Mouse (Mus musculus) heart, embryonic 12.5 days (tissue): ENCODE measurements around the gene Ptpn6. TPM values are rescaled to one million over a fixed set of nuclear protein-coding genes. Genes with fewer than 3 reads are reported as not detected.

Source experiments
- ATAC-seq: fragments of 200-750 bp; cut with Nextera tagmentation; 2 replicates; pipeline ENCODE4 v1.8.0; 2017; ENCODE audit warnings: moderate TSS enrichment, moderate library complexity; ENCODE audit not compliant: insufficient number of reproducible peaks, low FRiP score
- H3K27ac ChIP-seq: fragments of 300-500 bp; sonication (generic); 2 replicates; pipeline ENCODE4 v1.5.1; 2016; ENCODE audit warnings: mild to moderate bottlenecking, moderate library complexity; ENCODE audit not compliant: poor library complexity, severe bottlenecking
- H3K27me3 ChIP-seq: fragments of 300-500 bp; sonication (generic); replicated peaks from 2 replicates; pipeline ENCODE4 v1.6.1; 2016; ENCODE audit warnings: mild to moderate bottlenecking, moderate library complexity
- H3K36me3 ChIP-seq: fragments of 300-500 bp; sonication (generic); 2 replicates; pipeline ENCODE4 v1.6.1; 2016; ENCODE audit warnings: mild to moderate bottlenecking, moderate library complexity
- H3K4me1 ChIP-seq: fragments of 300-500 bp; sonication (generic); replicated peaks from 2 replicates; pipeline ENCODE4 v1.6.1; 2016; ENCODE audit warnings: mild to moderate bottlenecking
- H3K4me2 ChIP-seq: fragments of 300-500 bp; sonication (generic); 2 replicates; pipeline ENCODE4 v1.6.1; 2016; ENCODE audit warnings: mild to moderate bottlenecking, moderate library complexity
- H3K4me3 ChIP-seq: fragments of 300-500 bp; sonication (generic); 2 replicates; pipeline ENCODE4 v1.5.1; 2016; ENCODE audit warnings: mild to moderate bottlenecking
- H3K9ac ChIP-seq: fragments of 300-500 bp; sonication (generic); 2 replicates; pipeline ENCODE4 v1.6.1; 2016; ENCODE audit warnings: mild to moderate bottlenecking, moderate library complexity
- H3K9me3 ChIP-seq: fragments of 300-500 bp; sonication (generic); replicated peaks from 2 replicates; pipeline ENCODE4 v1.6.1; 2016; ENCODE audit warnings: mild to moderate bottlenecking, moderate library complexity
- WGBS: fragments of 180-500 bp; shearing (Covaris S2); methylation state at CpG from one replicate; pipeline ENCODE4 v1.1.7; 2016; 5-methylcytosine and 5-hydroxymethylcytosine counted together
- polyA plus RNA-seq: library from polyadenylated mRNA; unstranded; fragments of >200 nt; fragmentation: Nextera tagmentation; extraction: Ambion mirVana; gene quantifications from 2 replicates; pipeline ENCODE4 v1.2.1, GENCODE M21; 2016

Ptpn6 gene
- polyA plus RNA-seq, 1 experiment from 2014 or later = 4.9 TPM

DNA sequence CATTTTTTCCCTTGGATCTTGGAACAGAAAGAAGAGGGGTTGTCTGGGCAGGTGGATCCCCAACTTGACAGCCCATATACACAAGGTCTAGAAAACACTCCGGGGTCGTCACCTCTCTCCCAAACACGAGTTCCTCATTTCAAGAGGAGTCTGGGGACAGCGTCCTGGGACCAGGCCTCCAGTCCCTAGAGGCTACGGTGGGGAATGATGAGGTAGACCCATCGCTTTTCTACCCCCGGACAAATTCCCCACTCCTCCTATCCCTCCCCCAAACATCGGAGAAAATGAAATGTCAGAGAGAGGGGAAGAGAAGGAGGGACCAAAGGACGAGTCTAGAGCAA lies 30.2 kb upstream of the Ptpn6 start:
- Histone ChIP-seq H3K9me3 (no peaks in the 10 kb centered on the region), H3K4me3 (peak overlapping the region; percentile 53), H3K27me3 (peaks cover 38% of the 10 kb centered on the region), H3K36me3 (no peaks in the 10 kb centered on the region), H3K27ac (no peak overlapping the region), H3K4me1 (peaks cover 26% of the 10 kb centered on the region), H3K9ac (peak overlapping the region; percentile 66), H3K4me2 (peak overlapping the region; percentile 81)
- 7% methylated on average over 9 of the region's 9 CpGs for WGBS
- 0 out of 2 replicates have a peak, but pooled peaks have one; percentile 1 for ATAC-seq

DNA sequence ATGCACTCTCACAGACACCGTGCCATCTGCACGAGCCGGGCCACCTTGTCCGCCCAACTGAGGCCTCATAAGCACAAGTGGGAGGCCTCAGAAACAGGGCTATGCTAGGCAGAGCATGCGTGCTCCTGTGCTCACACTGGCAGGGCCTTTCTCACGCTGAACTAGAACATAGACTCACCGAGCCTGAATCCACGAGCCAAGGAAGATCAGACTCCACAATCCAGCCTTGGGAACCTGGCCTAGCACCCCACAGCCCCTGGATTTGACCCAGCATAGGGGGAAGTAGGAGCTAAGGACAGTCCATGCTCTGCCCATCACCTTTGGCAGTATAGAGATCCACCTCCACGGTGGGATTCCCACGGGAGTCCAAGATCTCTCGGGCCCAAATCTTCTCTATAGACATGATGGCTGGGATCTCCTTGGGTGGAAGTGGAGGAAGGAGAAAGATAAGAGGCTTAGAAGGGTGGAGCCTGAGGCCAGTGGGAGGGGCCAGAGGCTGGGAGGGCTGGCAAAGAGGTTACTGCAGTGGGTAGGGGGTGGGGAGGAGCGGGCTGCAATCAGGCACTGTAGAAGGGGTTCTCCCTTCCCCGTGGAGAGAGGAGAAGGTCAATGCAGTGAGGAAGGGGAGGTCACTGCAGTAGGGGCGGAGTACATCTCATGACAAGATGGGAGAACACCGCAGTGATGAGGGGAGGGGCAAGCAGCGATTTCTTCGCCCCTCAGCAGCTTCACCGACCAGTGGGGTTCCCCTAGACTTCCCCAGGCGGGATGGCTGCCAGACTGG lies 29.6 kb upstream of the Ptpn6 start:
- Histone ChIP-seq H3K4me3 (peak overlapping the region; percentile 53), H3K4me1 (peaks cover 26% of the 10 kb centered on the region), H3K9ac (peak overlapping the region; percentile 66; the same call in 1 of the 2 replicates), H3K36me3 (no peaks in the 10 kb centered on the region), H3K27me3 (peaks cover 38% of the 10 kb centered on the region), H3K9me3 (no peaks in the 10 kb centered on the region), H3K27ac (no peak overlapping the region), H3K4me2 (peak overlapping the region; percentile 81)
- 20% methylated on average over 19 of the region's 19 CpGs for WGBS
- peak; percentile 31; the same call in 1 of the 2 replicates for ATAC-seq

GRCm38 (mm10) chr6:124767536-124767919 lies 29.0 kb upstream of the Ptpn6 start:
- H3K9me3 ChIP-seq = no peaks in the 10 kb centered on the region
- H3K27me3 ChIP-seq = peaks cover 42% of the 10 kb centered on the region
- no peak for ATAC-seq
- no peak overlapping the region for H3K27ac ChIP-seq
- H3K4me3 ChIP-seq = no peak overlapping the region
- no peak overlapping the region for H3K9ac ChIP-seq
- WGBS = 33% methylated on average over 4 of the region's 4 CpGs
- no peak overlapping the region for H3K4me2 ChIP-seq
- H3K36me3 ChIP-seq = no peaks in the 10 kb centered on the region
- H3K4me1 ChIP-seq = peaks cover 26% of the 10 kb centered on the region

DNA sequence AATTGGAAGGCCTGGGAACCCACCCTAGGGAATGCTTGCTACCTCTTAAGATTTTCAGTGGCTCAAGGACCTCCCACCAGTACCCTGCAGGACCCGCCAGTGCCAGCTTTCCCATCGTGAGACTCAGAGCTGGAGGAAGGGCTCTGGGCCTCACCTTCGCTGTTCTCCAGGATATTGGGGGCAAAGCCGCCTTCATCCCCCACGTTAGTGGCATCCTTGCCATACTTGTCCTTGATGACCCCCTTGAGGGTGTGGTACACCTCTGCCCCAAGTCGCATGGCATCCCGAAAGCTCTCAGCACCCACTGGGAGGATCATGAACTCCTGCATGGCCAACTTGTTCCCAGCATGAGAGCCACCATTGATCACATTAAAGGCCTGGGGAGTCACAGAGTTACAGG lies 27.4 kb upstream of the Ptpn6 start:
- Histone ChIP-seq H3K4me2 (no peak overlapping the region), H3K36me3 (no peaks in the 10 kb centered on the region), H3K27ac (no peak overlapping the region), H3K4me1 (peaks cover 26% of the 10 kb centered on the region), H3K27me3 (peaks cover 45% of the 10 kb centered on the region), H3K4me3 (no peak overlapping the region), H3K9ac (no peak overlapping the region), H3K9me3 (no peaks in the 10 kb centered on the region)
- 75% methylated on average over 7 of the region's 7 CpGs for WGBS
- no peak for ATAC-seq

GRCm38 (mm10) chr6:124759259-124759658 lies 20.7 kb upstream of the Ptpn6 start:
- Histone ChIP-seq H3K36me3 (no peaks in the 10 kb centered on the region), H3K9me3 (no peaks in the 10 kb centered on the region), H3K27ac (peak overlapping the region; percentile 90; the same call in 1 of the 2 replicates), H3K4me2 (peak overlapping the region; percentile 42), H3K4me1 (peaks cover 35% of the 10 kb centered on the region), H3K4me3 (no peak overlapping the region), H3K9ac (peak overlapping the region; percentile 48; the same call in 1 of the 2 replicates), H3K27me3 (peaks cover 23% of the 10 kb centered on the region; the same call in 1 of the 2 replicates)
- peak; percentile 31; the same call in 1 of the 2 replicates for ATAC-seq
- 3% methylated on average over 5 of the region's 5 CpGs for WGBS

DNA sequence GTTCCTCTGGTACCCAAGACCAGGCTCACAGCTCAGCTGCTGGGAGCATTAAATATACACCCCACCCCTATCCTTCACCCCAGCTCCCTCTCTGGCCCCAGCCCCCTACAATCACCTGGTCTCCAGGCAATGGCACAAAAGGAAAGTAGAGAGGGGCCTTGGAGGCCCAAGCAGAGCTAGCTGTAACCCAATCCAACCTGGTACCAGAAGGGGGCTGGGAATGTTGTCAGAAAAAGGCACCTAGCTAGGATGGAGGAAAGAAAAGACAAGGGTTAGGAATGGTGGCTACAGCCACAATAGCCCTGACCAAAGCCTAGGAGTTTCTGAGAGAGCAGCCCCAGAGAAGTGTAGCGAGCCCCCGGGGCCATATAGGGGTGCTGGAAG lies 20.3 kb upstream of the Ptpn6 start:
- peak overlapping the region; percentile 48 for H3K9ac ChIP-seq
- WGBS = 58% methylated on average over 2 of the region's 2 CpGs
- no peaks in the 10 kb centered on the region for H3K36me3 ChIP-seq
- ATAC-seq = no peak
- peak overlapping the region; percentile 42 for H3K4me2 ChIP-seq
- H3K27me3 ChIP-seq = peaks cover 19% of the 10 kb centered on the region; the same call in 1 of the 2 replicates
- peaks cover 38% of the 10 kb centered on the region for H3K4me1 ChIP-seq
- no peak overlapping the region for H3K4me3 ChIP-seq
- H3K9me3 ChIP-seq = no peaks in the 10 kb centered on the region
- H3K27ac ChIP-seq = peak overlapping the region; percentile 90; the same call in 1 of the 2 replicates

- Histone ChIP-seq H3K36me3 (no peaks in the 10 kb centered on the region), H3K27ac (peak overlapping the region; percentile 90), H3K9ac (peak overlapping the region; percentile 95), H3K4me2 (peak overlapping the region; percentile 80), H3K4me1 (peaks cover 43% of the 10 kb centered on the region), H3K9me3 (no peaks in the 10 kb centered on the region), H3K27me3 (peaks cover 12% of the 10 kb centered on the region; the same call in 1 of the 2 replicates), H3K4me3 (peak overlapping the region; percentile 81)
- WGBS = 50% methylated on average over 5 of the region's 5 CpGs
- ATAC-seq = no peak
Measured at GRCm38 (mm10) chr6:124757909-124758848, 19.7 kb upstream of the Ptpn6 start.

GRCm38 (mm10) chr6:124757351-124757880 lies 18.9 kb upstream of the Ptpn6 start:
- Histone ChIP-seq H3K4me2 (peak overlapping the region; percentile 80), H3K9ac (peak overlapping the region; percentile 95), H3K4me3 (peak overlapping the region; percentile 81), H3K9me3 (no peaks in the 10 kb centered on the region), H3K27me3 (0 out of 2 replicates have a peak, but pooled peaks cover 5% of the 10 kb centered on the region), H3K4me1 (peaks cover 43% of the 10 kb centered on the region), H3K36me3 (no peaks in the 10 kb centered on the region), H3K27ac (peak overlapping the region; percentile 90)
- 13% methylated on average over 5 of the region's 5 CpGs for WGBS
- ATAC-seq = no peak

DNA sequence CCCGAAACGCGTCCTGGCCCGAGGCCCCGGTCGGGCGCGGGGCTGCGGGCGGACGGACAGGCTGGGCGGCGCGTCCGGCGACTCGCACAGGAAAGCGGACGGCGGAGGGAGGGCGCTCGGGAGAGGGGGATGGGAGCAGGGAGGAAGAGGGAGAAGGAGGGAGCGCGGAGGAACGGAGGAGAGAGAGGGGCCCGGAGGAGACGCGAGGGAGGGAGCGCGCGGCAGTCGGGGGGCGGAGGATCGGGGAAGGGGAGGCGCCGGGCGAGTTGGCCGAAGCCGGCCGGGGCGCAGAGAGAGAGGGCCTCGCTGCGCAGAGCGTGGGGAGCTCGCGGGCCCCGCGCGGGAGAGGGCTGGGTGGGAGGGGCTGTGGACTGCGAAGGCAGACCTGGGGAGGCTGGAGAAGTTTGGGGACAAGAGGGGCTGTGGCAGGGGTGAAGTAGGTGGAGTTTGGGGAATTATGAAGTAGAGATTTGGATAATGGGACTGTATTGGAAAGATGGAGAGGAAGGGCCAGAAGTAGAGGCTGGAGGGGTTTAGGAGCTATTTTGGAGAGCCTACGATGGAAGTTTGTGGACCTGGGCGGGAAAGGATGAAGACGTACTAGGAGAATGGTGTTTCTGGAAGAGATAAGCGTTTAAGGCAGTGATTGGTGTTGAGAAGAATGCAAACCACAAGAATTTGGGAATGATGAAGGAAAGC lies 18.3 kb upstream of the Ptpn6 start:
- Histone ChIP-seq H3K27me3 (no peaks in the 10 kb centered on the region), H3K4me3 (peak overlapping the region; percentile 81), H3K9me3 (no peaks in the 10 kb centered on the region), H3K27ac (peak overlapping the region; percentile 90), H3K4me2 (peak overlapping the region; percentile 80), H3K9ac (peak overlapping the region; percentile 95), H3K4me1 (peaks cover 43% of the 10 kb centered on the region), H3K36me3 (no peaks in the 10 kb centered on the region)
- ATAC-seq = peak; percentile 71
- WGBS = 2% methylated on average over 48 of the region's 54 CpGs

DNA sequence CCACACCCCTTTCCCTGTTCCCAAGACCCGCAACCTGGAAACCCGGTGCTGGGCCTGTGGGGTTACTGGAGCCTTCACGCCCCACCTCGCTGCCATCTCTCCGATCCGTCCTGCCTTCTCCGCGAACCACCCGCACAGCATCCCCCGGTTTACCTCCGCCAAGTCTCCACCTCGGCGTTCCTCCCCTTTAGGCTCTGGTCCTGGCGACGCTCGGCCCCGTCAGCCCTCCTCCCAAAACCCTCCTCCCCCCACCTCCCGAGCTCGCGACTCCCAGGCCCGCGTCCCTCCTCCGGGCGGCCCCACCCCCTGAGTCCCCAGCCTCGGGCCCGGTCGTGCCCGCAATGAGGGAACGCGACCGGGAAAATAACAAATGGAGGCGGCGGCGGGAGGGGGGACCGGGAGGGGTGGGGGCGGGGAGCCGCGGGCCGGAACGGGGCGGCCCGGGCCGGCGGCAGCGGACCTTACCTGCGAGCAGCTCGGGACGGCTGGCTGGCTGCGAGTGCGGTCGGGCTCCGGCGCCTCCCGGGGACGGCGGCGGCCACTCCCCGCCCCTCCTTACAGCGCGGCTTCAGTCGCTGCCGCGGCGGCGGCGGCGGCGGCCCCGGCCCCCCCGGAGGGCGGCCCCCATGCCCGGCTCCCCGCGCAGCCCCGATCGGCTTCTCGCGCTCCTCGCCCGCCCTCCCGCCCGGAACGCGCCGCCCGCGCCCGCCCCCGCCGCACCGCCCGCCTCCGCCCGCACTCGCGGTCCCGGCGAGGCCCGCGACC lies 17.5 kb upstream of the Ptpn6 start, which contains the start of the genes Gm45234 and Atn1:
Gm45234 (minus strand) TSS at position 191 of the 765 bp plus-strand sequence.
Atn1 (minus strand) TSS at position 694 of the 765 bp plus-strand sequence.
- peak; percentile 73 for ATAC-seq
- H3K36me3 ChIP-seq = no peaks in the 10 kb centered on the region
- peak within 1 kb of the TSS; percentile 90 for H3K27ac ChIP-seq
- no peaks in the 10 kb centered on the region for H3K27me3 ChIP-seq
- H3K4me1 ChIP-seq = peaks cover 43% of the 10 kb centered on the region
- WGBS = under 1% methylated on average over 71 of the region's 100 CpGs
- H3K9ac ChIP-seq = peak within 1 kb of the TSS; percentile 95
- peak within 1 kb of the TSS; percentile 81 for H3K4me3 ChIP-seq
- H3K4me2 ChIP-seq = peak within 1 kb of the TSS; percentile 80
- no peaks in the 10 kb centered on the region for H3K9me3 ChIP-seq
